Mouse (Mus musculus) gastrocnemius, adult 2 months (tissue): ENCODE results near the gene Glt8d2. TPM values are rescaled to one million over a fixed set of nuclear protein-coding genes. Genes with fewer than 3 reads are reported as not detected.
A peak's percentile ranks its signal among the peaks of the same experiment; 100 is the strongest.
"Not testable (repeated sequence)": the region's sequence is repeated elsewhere in the genome, so short reads cannot be mapped to it uniquely, and the experiment has no call there.

Experiments used
- DNase-seq: peaks from one replicate; pipeline ENCODE4 v3.0.0; 2022
- H3K27ac ChIP-seq: fragments of 200-600 bp; 2 replicates; pipeline ENCODE4 v1.8.1; 2022; ENCODE audit warnings: mild to moderate bottlenecking
- H3K4me3 ChIP-seq: fragments of 200-600 bp; 2 replicates; pipeline ENCODE4 v1.8.1; 2022; ENCODE audit warnings: mild to moderate bottlenecking, moderate library complexity
- CTCF ChIP-seq: fragments of 200-600 bp; IDR thresholded peaks from 2 replicates; pipeline ENCODE4 v1.8.1; 2022; ENCODE audit warnings: antibody characterized with exemption, mild to moderate bottlenecking, moderate library complexity
- intact Hi-C: fragments of 180-260 bp; cut with DNase I; formaldehyde crosslinking; loops from one replicate; pipeline ENCODE4 v1.15.1; 2025
- total RNA-seq, 2 experiments: library from RNA; stranded (reverse); gene quantifications; 2 replicates each; pipeline ENCODE4 v1.2.3; 2021

The Glt8d2 gene
- total RNA-seq, 2 experiments from 2014 or later: 1.5 to 3.0 TPM

- Histone ChIP-seq H3K4me3 (no peak overlapping the region), H3K27ac (no peak overlapping the region)
- no peak for DNase-seq
- TF ChIP-seq CTCF: no peak
- intact Hi-C loops: no loop called here
Measured at GRCm38 (mm10) chr10:82634348-82634747, 56.1 kb downstream of the Glt8d2 start.

GRCm38 (mm10) chr10:82632496-82633280 is 57.8 kb downstream of the Glt8d2 start:
- Histone ChIP-seq H3K4me3 (no peak overlapping the region), H3K27ac (no peak overlapping the region)
- no peak for DNase-seq
- intact Hi-C loops: no loop called here
- TF ChIP-seq CTCF: no peak

GRCm38 (mm10) chr10:82631133-82631532 is 59.3 kb downstream of the Glt8d2 start:
- no peak for DNase-seq
- no peak overlapping the region for H3K4me3 ChIP-seq
- no peak overlapping the region for H3K27ac ChIP-seq
- intact Hi-C loops: no loop called here
- no peak for TF ChIP-seq CTCF

- no peak for TF ChIP-seq CTCF
- Histone ChIP-seq H3K4me3 (peak overlapping the region; percentile 84), H3K27ac (peak overlapping the region; percentile 92)
- intact Hi-C loops: no loop called here
- DNase-seq: no peak
Measured at GRCm38 (mm10) chr10:82630497-82630896, 60.0 kb downstream of the Glt8d2 start.

GRCm38 (mm10) chr10:82629586-82630255 is 60.7 kb downstream of the Glt8d2 start, which contains the start of gene Tdg:
TSS of gene Tdg (plus strand) at chr10:82629828.
- peak within 1 kb of the TSS; percentile 92 for H3K27ac ChIP-seq
- DNase-seq: peak; percentile 96
- intact Hi-C loops: not testable (repeated sequence)
- H3K4me3 ChIP-seq: peak within 1 kb of the TSS; percentile 84

DNA sequence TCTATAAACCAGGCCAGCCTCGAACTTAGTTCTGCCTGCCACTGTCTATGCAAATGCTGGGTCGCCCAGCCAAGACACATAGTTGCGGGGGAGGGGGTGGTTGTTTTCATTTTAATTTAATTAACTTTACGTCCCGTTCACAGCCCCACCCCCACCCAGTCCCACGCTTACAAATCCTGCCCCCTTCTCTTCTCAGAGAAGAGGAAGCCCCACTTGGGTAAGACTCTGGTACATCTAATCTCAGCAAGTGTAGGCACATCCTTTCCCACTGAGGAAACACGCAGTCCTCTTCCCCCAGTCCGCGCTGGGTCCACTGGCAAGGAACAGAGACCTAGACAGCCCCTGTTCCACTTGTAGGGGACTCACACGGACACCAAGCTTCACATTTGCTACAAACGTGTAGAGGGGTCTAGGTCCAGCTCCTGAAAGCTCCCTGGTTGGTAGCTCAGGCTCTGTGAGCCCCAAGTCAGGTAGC is 61.3 kb downstream of the Glt8d2 start:
- intact Hi-C loops: no loop called here
- Histone ChIP-seq H3K27ac (peak overlapping the region; percentile 92), H3K4me3 (peak overlapping the region; percentile 84)

DNA sequence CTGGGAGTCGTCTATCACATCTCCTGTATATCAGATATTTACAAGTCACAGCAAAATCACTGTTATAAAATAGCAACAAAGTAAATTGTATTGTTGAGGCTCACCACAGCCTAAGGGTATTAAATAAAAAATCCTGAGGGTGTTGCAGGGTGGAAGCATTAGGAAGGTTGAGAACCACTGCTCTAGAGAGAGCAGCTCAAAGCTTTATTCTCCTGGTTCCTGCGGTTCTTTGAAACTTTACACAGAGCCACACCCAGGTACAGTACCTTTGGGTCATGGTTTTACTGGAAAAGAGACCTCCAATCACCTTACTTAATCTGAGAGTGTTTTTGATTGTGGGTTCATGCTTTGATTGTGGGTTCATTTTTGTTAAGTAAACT is 66.9 kb downstream of the Glt8d2 start:
- intact Hi-C loops, DNase-seq: not testable (repeated sequence)
- H3K27ac ChIP-seq: peak overlapping the region; percentile 97
- H3K4me3 ChIP-seq: peak overlapping the region; percentile 88

More for the DNA sequence above, 61.3 kb downstream of the Glt8d2 start:
- no peak for TF ChIP-seq CTCF
- no peak for DNase-seq

- TF ChIP-seq CTCF: no peak
- peak; percentile 93 for DNase-seq
- Histone ChIP-seq H3K27ac (peak within 1 kb of the TSS; percentile 97), H3K4me3 (peak within 1 kb of the TSS; percentile 88)
- intact Hi-C loops: no loop called here
Measured at GRCm38 (mm10) chr10:82622671-82623552, 67.5 kb downstream of the Glt8d2 start, which contains the start of gene 1190007I07Rik. TSS of gene 1190007I07Rik (minus strand) at chr10:82623228.

- intact Hi-C loops: no loop called here
- Histone ChIP-seq H3K27ac (peak overlapping the region; percentile 97), H3K4me3 (peak overlapping the region; percentile 88)
- no peak for DNase-seq
- no peak for TF ChIP-seq CTCF
Measured at GRCm38 (mm10) chr10:82622235-82622634, 68.2 kb downstream of the Glt8d2 start.

Other genes starting within 250 kb of the Glt8d2 start
- gene Gm1553, start 198.0 kb downstream of the Glt8d2 start, total RNA-seq: not detected
- gene 1190007I07Rik, start 67.4 kb downstream of the Glt8d2 start, total RNA-seq: 10 to 100 TPM; 31.5 to 43.1 TPM
- gene Tdg, start 60.8 kb downstream of the Glt8d2 start, total RNA-seq: 10 to 100 TPM; 14.2 to 17.4 TPM
- 10 to 100 TPM; 23.0 to 25.5 TPM for gene Hcfc2, start 5.5 kb upstream of the Glt8d2 start, total RNA-seq
- gene Nfyb, start 73.5 kb upstream of the Glt8d2 start, total RNA-seq: 10 to 100 TPM; 31.7 to 37.5 TPM
- 10 to 100 TPM; 58.2 to 76.0 TPM for gene Txnrd1, start 143.3 kb upstream of the Glt8d2 start, total RNA-seq
- gene Eid3, start 176.0 kb upstream of the Glt8d2 start, total RNA-seq: 1 to 10 TPM in 1 of 2 experiments, under 1 TPM in 1; 0.59 to 2.5 TPM